Mouse (Mus musculus) embryonic facial prominence, embryonic 11.5 days (tissue): ENCODE results near the gene Muc15. TPM values are rescaled to one million over a fixed set of nuclear protein-coding genes. Genes with fewer than 3 reads are reported as not detected.
A peak's percentile ranks its signal among the peaks of the same experiment; 100 is the strongest.

ENCODE experiments used
- ATAC-seq: fragments of 200-750 bp; cut with Nextera tagmentation; replicated peaks from 2 replicates; pipeline ENCODE4 v1.8.0; 2017; ENCODE audit warnings: low read depth; ENCODE audit not compliant: insufficient number of reproducible peaks, low FRiP score, low TSS enrichment
- DNase-seq: peaks from one replicate; pipeline ENCODE4 v3.0.0-alpha.2; 2015; ENCODE audit warnings: low spot score
- H3K27ac ChIP-seq: fragments of 300-500 bp; sonication (generic); replicated peaks from 2 replicates; pipeline ENCODE4 v1.5.1; 2014; ENCODE audit warnings: mild to moderate bottlenecking, low read depth, low read length, control low read depth
- H3K27me3 ChIP-seq: fragments of 300-500 bp; sonication (generic); 2 replicates; pipeline ENCODE4 v1.6.1; 2014; ENCODE audit warnings: mild to moderate bottlenecking, low read length, moderate library complexity, mixed read lengths; ENCODE audit not compliant: control insufficient read depth, insufficient read depth
- H3K36me3 ChIP-seq: fragments of 300-500 bp; sonication (generic); replicated peaks from 2 replicates; pipeline ENCODE4 v1.6.1; 2014; ENCODE audit warnings: low read depth, mild to moderate bottlenecking, low read length, moderate library complexity, mixed read lengths; ENCODE audit not compliant: control insufficient read depth, insufficient read depth
- H3K4me1 ChIP-seq: fragments of 300-500 bp; sonication (generic); 2 replicates; pipeline ENCODE4 v1.6.1; 2014; ENCODE audit warnings: low read length, mixed read lengths; ENCODE audit not compliant: control insufficient read depth, insufficient read depth
- H3K4me2 ChIP-seq: fragments of 300-500 bp; sonication (generic); 2 replicates; pipeline ENCODE4 v1.6.1; 2014; ENCODE audit warnings: low read depth, mild to moderate bottlenecking, control low read depth, low read length, moderate library complexity
- H3K4me3 ChIP-seq: fragments of 300-500 bp; sonication (generic); 2 replicates; pipeline ENCODE4 v1.5.1; 2014; ENCODE audit warnings: low read depth, low read length, control low read depth
- H3K9ac ChIP-seq: fragments of 300-500 bp; sonication (generic); replicated peaks from 2 replicates; pipeline ENCODE4 v1.6.1; 2014; ENCODE audit warnings: mild to moderate bottlenecking, control low read depth, low read length
- H3K9me3 ChIP-seq: fragments of 300-500 bp; sonication (generic); replicated peaks from 2 replicates; pipeline ENCODE4 v1.6.1; 2016; ENCODE audit warnings: mild to moderate bottlenecking, low read length, inconsistent platforms, mixed read lengths; ENCODE audit not compliant: control insufficient read depth
- WGBS: fragments of 180-500 bp; shearing (Covaris S2); extraction: QIAGEN DNeasy Blood & Tissue Kit; methylation state at CpG from one replicate; pipeline ENCODE4 v1.1.7; 2014; 5-methylcytosine and 5-hydroxymethylcytosine counted together
- polyA plus RNA-seq: library from polyadenylated mRNA; unstranded; fragments of >200 nt; fragmentation: Nextera tagmentation; extraction: Ambion mirVana; gene quantifications from 2 replicates; pipeline ENCODE4 v1.2.1, GENCODE M21; 2014

The Muc15 gene
- 0.08 TPM in 2 replicates for polyA plus RNA-seq

DNA sequence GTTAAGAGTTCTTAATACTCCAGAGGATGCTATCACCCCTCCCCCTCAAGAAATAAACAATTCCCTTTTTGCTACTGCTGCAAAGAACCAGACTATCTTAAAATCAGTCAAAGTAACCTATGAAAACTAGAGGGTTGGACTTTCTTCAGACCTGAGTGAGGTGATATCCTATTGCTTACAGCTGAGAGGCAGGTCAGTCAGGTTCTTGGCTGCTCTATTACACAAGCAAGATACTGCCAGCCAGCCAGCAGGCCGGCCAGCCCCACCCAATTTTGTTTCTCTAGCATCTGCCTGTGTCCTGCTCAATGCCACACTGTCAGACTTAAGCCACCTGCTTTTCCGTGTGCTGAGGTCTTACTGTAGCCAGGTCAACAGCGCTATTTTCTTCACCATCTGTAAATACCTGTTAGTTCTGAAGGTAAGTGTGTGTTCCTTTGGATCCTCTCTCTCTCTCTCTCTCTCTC lies at the start of gene Muc15:
TSS of gene Muc15 (plus strand) at position 51 of the 464 bp plus-strand sequence.
- WGBS, result 45% methylated on average over 3 of the region's 3 CpGs
- Histone ChIP-seq H3K27ac (no peak within 1 kb of the TSS), H3K36me3 (no peaks in the 10 kb centered on the region), H3K4me3 (no peak within 1 kb of the TSS), H3K4me1 (no peaks in the 10 kb centered on the region), H3K4me2 (no peak within 1 kb of the TSS), H3K9ac (no peak within 1 kb of the TSS), H3K27me3 (no peaks in the 10 kb centered on the region), H3K9me3 (no peaks in the 10 kb centered on the region)
- DNase-seq (no peak), ATAC-seq (no peak)

DNA sequence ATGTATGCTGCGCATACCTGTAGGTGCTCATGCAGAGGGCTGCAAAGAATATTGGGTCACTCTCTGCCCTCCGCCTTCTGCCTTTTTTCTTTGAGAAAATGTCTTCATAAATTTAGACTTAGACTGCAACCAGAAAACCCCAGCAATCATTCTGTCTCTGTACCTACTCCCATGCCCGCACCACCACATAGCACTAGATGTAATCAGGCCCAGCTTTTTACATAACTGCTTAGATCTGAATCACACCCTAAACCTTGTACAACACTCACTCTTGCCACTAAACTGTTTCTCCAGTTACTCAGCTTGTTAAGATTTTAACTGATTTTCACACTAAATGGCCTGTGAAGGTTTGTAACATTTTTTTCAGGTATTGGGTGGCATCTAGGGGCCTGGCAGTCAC lies 11.7 kb upstream of the Muc15 start:
- Histone ChIP-seq H3K4me3 (no peak overlapping the region), H3K36me3 (no peaks in the 10 kb centered on the region), H3K27ac (no peak overlapping the region), H3K27me3 (no peaks in the 10 kb centered on the region), H3K9ac (no peak overlapping the region), H3K4me1 (no peaks in the 10 kb centered on the region), H3K9me3 (no peaks in the 10 kb centered on the region), H3K4me2 (no peak overlapping the region)
- ATAC-seq (no peak), DNase-seq (no peak)
- 94% methylated on average over 3 of the region's 3 CpGs for WGBS

DNA sequence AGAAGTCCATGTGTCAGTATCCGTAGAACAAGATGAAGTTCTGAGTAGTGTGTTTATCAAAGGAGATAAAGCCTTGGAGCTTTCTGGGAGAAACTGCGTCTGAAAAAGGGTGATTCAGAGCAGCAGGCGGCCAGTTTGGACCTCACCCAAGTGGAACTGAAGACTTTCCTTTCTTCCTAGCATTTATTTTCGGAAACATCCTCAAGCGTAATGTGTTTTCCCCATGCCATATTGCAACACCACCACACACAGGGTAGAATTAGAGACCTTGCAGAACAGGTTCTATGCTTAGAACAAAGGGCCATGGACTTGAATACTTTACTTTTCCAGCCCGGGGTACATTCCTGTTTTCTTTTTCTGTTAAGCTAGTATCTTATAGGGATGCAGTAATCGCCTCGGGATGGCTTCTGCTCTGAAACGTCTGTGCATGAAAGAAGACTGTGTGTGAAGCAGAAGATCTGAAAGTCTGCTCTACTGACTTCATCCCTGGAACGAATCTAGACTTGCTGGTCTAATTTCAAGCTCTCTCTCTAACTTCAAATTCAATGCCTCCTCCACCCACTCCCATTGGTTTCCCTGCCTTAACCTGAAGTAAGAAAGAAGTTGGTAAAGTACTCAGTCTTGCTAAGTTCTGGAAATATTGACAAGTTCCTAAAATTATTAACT lies 11.0 kb upstream of the Muc15 start:
- no peak for DNase-seq
- no peak overlapping the region for H3K4me2 ChIP-seq
- 78% methylated on average over 10 of the region's 10 CpGs for WGBS
- no peaks in the 10 kb centered on the region for H3K27me3 ChIP-seq
- H3K36me3 ChIP-seq, result no peaks in the 10 kb centered on the region
- ATAC-seq, result no peak
- H3K4me1 ChIP-seq, result no peaks in the 10 kb centered on the region
- H3K27ac ChIP-seq, result no peak overlapping the region
- H3K9me3 ChIP-seq, result no peaks in the 10 kb centered on the region
- no peak overlapping the region for H3K9ac ChIP-seq
- no peak overlapping the region for H3K4me3 ChIP-seq

DNA sequence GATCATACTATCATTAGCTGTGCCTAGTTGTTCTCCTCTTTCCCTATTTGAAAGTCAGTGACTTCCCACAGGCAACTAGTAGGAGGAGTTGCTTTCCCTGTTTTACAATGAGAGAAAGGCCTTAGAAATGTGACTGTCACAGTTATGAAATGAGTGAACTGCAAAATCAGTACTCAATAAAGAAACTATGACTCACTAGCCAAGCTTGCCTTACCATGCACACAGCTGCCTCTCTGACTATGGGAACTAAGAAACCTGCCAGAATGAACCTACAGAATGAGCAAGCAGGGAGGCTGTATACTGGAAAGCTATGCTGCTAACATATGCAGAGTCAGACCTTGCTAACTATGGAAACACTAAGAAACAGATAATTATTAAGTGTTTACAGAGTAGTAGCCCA lies 2.1 kb upstream of the Muc15 start:
- DNase-seq (no peak), ATAC-seq (no peak)
- Histone ChIP-seq H3K9ac (no peak overlapping the region), H3K4me1 (no peaks in the 10 kb centered on the region), H3K9me3 (no peaks in the 10 kb centered on the region), H3K27ac (no peak overlapping the region), H3K36me3 (no peaks in the 10 kb centered on the region), H3K4me2 (no peak overlapping the region), H3K4me3 (no peak overlapping the region), H3K27me3 (no peaks in the 10 kb centered on the region)

DNA sequence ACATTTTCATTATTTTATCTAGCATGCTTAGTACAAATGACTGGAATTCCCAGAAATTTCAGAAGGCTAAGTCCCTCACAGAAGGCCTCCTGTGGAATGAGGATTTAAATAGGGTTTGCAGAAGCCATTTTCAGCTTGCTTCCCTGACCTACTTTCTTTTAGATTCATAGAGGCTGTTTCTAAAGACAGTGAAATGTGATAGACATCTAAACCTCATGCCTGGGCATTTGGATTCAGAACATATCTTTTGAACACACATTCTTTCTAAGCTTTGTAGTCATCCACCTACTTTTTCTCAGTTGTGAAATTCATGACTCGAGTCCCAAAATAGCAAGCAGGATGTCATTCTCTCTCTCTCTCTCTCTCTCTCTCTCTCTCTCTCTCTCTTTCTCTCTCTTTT lies 1.1 kb downstream of the Muc15 start:
- H3K27me3 ChIP-seq, result no peaks in the 10 kb centered on the region
- no peak overlapping the region for H3K27ac ChIP-seq
- no peak overlapping the region for H3K4me2 ChIP-seq
- H3K36me3 ChIP-seq, result no peaks in the 10 kb centered on the region
- ATAC-seq (no peak), DNase-seq (no peak)
- H3K4me3 ChIP-seq, result no peak overlapping the region
- H3K9me3 ChIP-seq, result no peaks in the 10 kb centered on the region
- no peaks in the 10 kb centered on the region for H3K4me1 ChIP-seq
- 90% methylated on average over 1 of the region's 1 CpGs for WGBS
- H3K9ac ChIP-seq, result no peak overlapping the region

DNA sequence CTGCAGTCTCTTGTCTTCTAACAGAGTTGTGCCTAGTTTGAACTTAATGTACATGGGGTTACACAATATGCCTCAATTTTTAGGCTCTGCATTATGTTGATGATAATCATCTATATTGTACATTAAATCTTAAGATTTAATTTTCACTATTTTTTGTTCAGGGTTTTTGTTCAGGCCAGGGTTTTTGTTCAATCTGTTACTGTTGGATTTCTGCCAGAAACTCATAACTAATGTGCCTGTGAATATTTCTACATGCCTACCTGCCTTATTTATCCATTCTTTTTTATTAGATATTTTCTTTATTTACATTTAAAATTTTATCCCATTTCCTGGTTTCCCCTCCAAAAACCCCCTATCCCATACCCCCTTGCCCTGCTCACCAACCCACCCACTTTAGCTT lies 5.0 kb downstream of the Muc15 start:
- Histone ChIP-seq H3K27ac (no peak overlapping the region), H3K9ac (no peak overlapping the region), H3K4me1 (no peaks in the 10 kb centered on the region), H3K4me2 (no peak overlapping the region), H3K36me3 (no peaks in the 10 kb centered on the region), H3K9me3 (no peaks in the 10 kb centered on the region), H3K4me3 (no peak overlapping the region), H3K27me3 (no peaks in the 10 kb centered on the region)
- ATAC-seq (no peak), DNase-seq (no peak)

DNA sequence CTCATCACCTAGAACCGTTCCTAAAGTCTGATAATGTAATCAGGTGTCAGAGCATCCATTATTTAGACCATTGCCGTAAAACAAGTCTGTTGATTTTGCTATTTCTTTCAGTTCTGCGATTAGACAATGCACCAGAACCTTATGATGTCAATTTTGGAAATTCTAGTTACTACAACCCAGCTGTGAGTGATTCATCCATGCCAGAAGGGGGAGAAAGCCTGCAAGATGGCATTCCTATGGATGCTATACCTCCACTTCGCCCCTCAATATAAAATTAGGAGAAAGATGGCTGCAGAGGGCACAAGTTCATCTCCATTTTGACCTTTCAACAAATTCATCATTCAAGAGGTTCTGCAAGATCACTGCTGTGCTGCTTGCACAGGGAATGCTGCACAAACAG lies 16.1 kb downstream of the Muc15 start:
- DNase-seq, result no peak
- H3K27me3 ChIP-seq, result no peaks in the 10 kb centered on the region
- H3K27ac ChIP-seq, result no peak overlapping the region
- no peak overlapping the region for H3K4me2 ChIP-seq
- ATAC-seq, result no peak
- H3K9me3 ChIP-seq, result no peaks in the 10 kb centered on the region
- no peaks in the 10 kb centered on the region for H3K36me3 ChIP-seq
- no peak overlapping the region for H3K4me3 ChIP-seq
- no peaks in the 10 kb centered on the region for H3K4me1 ChIP-seq
- H3K9ac ChIP-seq, result no peak overlapping the region
- WGBS, result 79% methylated on average over 4 of the region's 4 CpGs

DNA sequence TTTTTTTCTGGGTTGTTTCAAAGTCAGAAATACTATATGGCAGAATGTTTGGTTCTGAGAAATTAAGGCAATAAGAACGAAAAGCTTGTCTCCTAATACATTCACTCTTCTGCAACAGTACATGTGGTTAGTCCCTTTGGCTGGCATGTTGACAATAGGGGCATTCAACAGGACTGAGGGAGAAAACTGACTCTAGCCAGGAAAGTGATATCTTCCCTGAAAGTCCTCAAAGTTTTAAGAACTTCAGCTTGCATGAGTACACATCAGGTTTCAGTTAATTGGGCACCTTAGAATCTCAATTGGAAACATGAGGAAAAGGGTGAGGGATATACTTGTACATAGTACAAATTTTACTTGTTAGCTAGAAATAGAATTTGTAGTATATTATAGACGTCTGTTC lies 16.8 kb downstream of the Muc15 start:
- H3K9ac ChIP-seq, result no peak overlapping the region
- no peak overlapping the region for H3K4me2 ChIP-seq
- ATAC-seq, result peak; percentile 34; the same call in 1 of the 2 replicates
- H3K36me3 ChIP-seq, result no peaks in the 10 kb centered on the region
- no peak overlapping the region for H3K4me3 ChIP-seq
- no peak overlapping the region for H3K27ac ChIP-seq
- H3K27me3 ChIP-seq, result no peaks in the 10 kb centered on the region
- no peaks in the 10 kb centered on the region for H3K9me3 ChIP-seq
- no peaks in the 10 kb centered on the region for H3K4me1 ChIP-seq
- peak; percentile 51 for DNase-seq
- 29% methylated on average over 2 of the region's 2 CpGs for WGBS
